Mouse (Mus musculus): ENCODE results near the gene Arhgap20. TPM values are rescaled to one million over a fixed set of nuclear protein-coding genes. Genes with fewer than 3 reads are reported as not detected.

Arhgap20 gene
- polyA plus RNA-seq, 1 experiment from 2014 or later: 18.3 TPM

DNA sequence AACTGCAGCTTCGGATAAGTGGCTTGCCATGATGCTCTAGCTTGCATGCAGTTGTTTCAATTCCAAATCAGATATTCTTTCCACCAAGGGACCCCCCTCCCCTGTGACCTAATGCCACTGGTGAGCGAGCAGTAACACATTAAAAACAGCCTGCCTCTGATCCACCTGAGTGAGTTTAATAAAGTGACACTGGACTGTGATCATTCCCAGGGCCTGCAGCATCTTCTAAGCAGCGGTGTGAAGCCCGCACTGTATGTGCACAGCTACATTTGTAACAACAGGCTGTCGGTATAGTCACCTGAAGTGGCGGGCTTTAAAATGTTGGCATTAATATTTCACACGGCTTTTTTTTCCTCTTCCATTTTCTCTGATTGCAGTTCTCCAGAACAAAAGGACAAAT, 59.4 kb downstream of the Arhgap20 start:
- H3K4me1 ChIP-seq: no peaks in the 10 kb centered on the region
- H3K9me3 ChIP-seq: no peaks in the 10 kb centered on the region
- WGBS: 81% methylated on average over 7 of the region's 7 CpGs
- H3K27me3 ChIP-seq (replicated peaks): no peaks in the 10 kb centered on the region
- no peak overlapping the region for H3K4me2 ChIP-seq
- no peak for ATAC-seq (replicated peaks)
- no peak overlapping the region for H3K4me3 ChIP-seq
- no peak overlapping the region for H3K27ac ChIP-seq
- no peak overlapping the region for H3K9ac ChIP-seq
- no peaks in the 10 kb centered on the region for H3K36me3 ChIP-seq (replicated peaks)

DNA sequence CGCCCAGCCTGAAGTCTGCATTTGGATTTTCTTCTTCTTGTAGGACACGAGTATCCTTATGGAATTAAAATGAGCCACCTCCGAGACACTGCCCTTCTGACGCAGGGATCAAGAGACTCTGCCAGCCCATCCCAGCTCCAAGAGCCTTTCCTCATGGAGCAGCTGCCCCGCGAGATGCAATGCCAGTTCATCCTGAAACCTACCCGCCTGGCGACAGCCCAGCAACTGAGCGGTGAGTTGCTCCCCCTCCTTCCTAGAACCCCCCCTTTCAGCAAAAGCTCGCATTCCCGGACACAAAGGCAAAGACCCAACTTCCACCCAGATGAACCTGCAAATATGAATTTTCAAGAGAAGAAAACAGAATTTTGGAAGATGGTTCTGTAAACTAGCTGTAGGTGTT, 66.5 kb downstream of the Arhgap20 start:
- Histone ChIP-seq H3K4me1 (no peaks in the 10 kb centered on the region), H3K9me3 (no peaks in the 10 kb centered on the region), H3K4me2 (no peak overlapping the region), H3K9ac (no peak overlapping the region), H3K27ac (no peak overlapping the region), H3K36me3 (replicated peaks) (no peaks in the 10 kb centered on the region), H3K4me3 (no peak overlapping the region), H3K27me3 (replicated peaks) (no peaks in the 10 kb centered on the region)
- 71% methylated on average over 11 of the region's 11 CpGs for WGBS
- no peak for ATAC-seq (replicated peaks)

DNA sequence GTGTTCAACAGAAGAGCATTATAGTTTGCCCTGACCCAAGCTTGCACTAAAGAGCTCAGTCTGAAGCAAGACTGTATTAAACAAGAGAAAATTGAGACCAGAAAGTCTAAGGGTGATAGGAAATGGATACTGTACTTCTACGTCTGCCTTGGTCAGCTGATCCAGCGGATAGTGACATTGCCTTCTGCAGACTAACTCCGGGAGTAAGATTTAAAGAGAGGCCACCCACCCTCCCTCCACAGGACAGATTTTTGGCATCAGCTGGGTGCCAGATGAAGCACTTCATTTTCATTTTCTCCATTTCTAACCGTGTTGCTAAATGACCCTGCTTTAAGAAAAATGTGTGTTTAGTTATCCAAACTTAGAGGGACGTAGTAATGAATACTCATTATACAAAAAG, 67.2 kb downstream of the Arhgap20 start:
- no peak for ATAC-seq (replicated peaks)
- Histone ChIP-seq H3K27me3 (replicated peaks) (no peaks in the 10 kb centered on the region), H3K4me3 (no peak overlapping the region), H3K4me2 (no peak overlapping the region), H3K9me3 (no peaks in the 10 kb centered on the region), H3K4me1 (no peaks in the 10 kb centered on the region), H3K27ac (no peak overlapping the region), H3K36me3 (replicated peaks) (no peaks in the 10 kb centered on the region), H3K9ac (no peak overlapping the region)
- WGBS: 79% methylated on average over 5 of the region's 5 CpGs

GRCm38 (mm10) chr9:51837716-51838115, 72.6 kb downstream of the Arhgap20 start:
- Histone ChIP-seq H3K36me3 (replicated peaks) (0 out of 2 replicates have a peak, but pooled peaks cover 3% of the 10 kb centered on the region), H3K27ac (no peak overlapping the region), H3K4me1 (no peaks in the 10 kb centered on the region), H3K27me3 (replicated peaks) (no peaks in the 10 kb centered on the region), H3K4me2 (no peak overlapping the region), H3K9ac (no peak overlapping the region), H3K4me3 (no peak overlapping the region), H3K9me3 (no peaks in the 10 kb centered on the region)
- WGBS: 66% methylated on average over 7 of the region's 7 CpGs
- ATAC-seq (replicated peaks): no peak

DNA sequence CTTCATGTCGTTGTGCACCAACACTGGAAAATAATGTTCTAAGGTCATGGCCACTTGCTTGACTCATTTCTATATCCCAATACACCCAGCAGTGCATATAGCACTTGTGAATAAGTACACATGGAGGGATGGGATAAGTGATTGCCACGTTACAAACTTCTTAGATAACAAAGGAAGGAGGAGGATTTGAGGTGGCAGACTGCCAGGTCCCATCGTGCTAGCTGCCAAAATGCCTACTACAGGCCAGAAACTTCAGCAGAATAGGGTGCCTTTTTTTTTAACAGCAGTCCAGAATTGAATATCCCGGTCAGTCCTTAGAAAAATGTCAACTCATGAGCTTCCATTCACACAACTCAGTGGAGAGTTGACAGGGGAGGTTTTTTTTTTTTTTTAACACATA, 78.1 kb downstream of the Arhgap20 start:
- Histone ChIP-seq H3K9me3 (no peaks in the 10 kb centered on the region), H3K36me3 (replicated peaks) (peaks cover 5% of the 10 kb centered on the region; the same call in 1 of the 2 replicates), H3K27ac (no peak overlapping the region), H3K27me3 (replicated peaks) (no peaks in the 10 kb centered on the region), H3K9ac (no peak overlapping the region), H3K4me1 (no peaks in the 10 kb centered on the region), H3K4me2 (no peak overlapping the region), H3K4me3 (no peak overlapping the region)
- no peak for ATAC-seq (replicated peaks)
- WGBS: 46% methylated on average over 4 of the region's 4 CpGs

DNA sequence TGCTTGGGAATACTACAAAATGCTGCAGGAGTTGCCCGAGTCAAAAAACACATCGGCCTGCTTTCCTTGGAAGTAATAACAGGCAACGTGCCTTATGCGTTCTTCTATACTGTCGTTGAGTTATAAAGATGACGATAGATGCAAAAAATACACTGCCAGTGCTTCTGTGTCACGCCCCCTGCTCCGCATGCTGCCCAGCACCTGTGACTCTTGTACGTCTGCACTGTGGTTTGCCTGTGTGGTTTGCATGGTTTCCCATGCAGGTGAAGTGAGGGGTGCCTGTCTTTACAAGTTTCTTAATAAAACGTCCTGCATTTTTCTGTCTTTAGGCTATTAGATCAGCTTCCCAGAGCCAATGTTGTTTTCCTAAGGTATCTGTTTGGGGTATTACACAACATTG, 80.7 kb downstream of the Arhgap20 start:
- Histone ChIP-seq H3K9me3 (no peaks in the 10 kb centered on the region), H3K36me3 (replicated peaks) (peaks cover 7% of the 10 kb centered on the region; the same call in 1 of the 2 replicates), H3K4me1 (no peaks in the 10 kb centered on the region), H3K4me3 (no peak overlapping the region), H3K9ac (no peak overlapping the region), H3K27me3 (replicated peaks) (no peaks in the 10 kb centered on the region), H3K4me2 (no peak overlapping the region), H3K27ac (no peak overlapping the region)
- 94% methylated on average over 10 of the region's 10 CpGs for WGBS
- no peak for ATAC-seq (replicated peaks)

- Histone ChIP-seq H3K36me3 (replicated peaks) (0 out of 2 replicates have a peak, but pooled peaks cover 5% of the 10 kb centered on the region), H3K27ac (no peak overlapping the region), H3K4me3 (no peak overlapping the region), H3K27me3 (replicated peaks) (no peaks in the 10 kb centered on the region), H3K4me1 (no peaks in the 10 kb centered on the region), H3K9me3 (no peaks in the 10 kb centered on the region), H3K4me2 (no peak overlapping the region), H3K9ac (no peak overlapping the region)
- 96% methylated on average over 5 of the region's 5 CpGs for WGBS
- ATAC-seq (replicated peaks): no peak
Measured at GRCm38 (mm10) chr9:51853772-51854171, 88.6 kb downstream of the Arhgap20 start.

DNA sequence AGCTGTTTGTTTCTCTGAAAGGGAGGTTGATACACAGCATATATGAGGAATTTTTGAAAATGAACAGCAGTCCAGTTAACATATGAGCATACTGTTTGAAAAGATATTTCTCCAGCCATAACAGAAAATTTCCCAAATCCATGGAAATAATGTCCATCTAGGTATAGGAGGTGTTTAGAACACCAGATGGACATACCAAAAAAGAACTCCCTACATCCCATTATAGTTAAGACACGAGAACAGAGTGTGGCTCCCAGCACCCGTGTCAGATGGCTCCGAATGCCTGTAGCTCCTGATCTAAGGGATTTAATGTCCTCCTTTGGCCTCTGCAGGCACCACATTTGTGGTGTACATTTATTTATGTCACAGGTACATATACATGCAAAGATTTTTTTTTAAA, 99.1 kb downstream of the Arhgap20 start:
- Histone ChIP-seq H3K4me1 (no peaks in the 10 kb centered on the region), H3K27ac (no peak overlapping the region), H3K4me3 (no peak overlapping the region), H3K27me3 (replicated peaks) (no peaks in the 10 kb centered on the region), H3K9ac (no peak overlapping the region), H3K9me3 (no peaks in the 10 kb centered on the region), H3K4me2 (no peak overlapping the region), H3K36me3 (replicated peaks) (no peaks in the 10 kb centered on the region)
- ATAC-seq (replicated peaks): no peak
- WGBS: 86% methylated on average over 3 of the region's 3 CpGs

DNA sequence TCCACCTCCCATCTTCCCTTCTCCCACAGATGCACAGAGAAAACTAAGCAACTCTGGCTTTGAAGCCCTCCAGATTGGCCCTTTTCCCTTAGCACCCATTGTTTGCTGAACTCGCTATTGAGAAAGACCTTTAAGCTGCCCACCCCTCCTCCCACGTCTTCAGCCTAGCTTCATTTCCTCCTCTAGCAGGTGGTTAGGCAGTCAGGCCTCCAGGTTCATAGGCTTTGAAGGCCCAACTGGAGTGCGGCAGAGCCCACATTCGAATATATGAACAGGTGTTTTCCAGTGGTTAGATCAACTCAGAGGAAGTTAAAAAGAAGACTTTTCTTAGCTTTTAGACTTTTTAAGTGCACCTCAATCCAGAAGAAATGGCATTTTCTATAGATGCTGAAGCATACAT, 101.5 kb downstream of the Arhgap20 start:
- Histone ChIP-seq H3K9me3 (no peaks in the 10 kb centered on the region), H3K4me1 (no peaks in the 10 kb centered on the region), H3K27ac (no peak overlapping the region), H3K4me3 (no peak overlapping the region), H3K27me3 (replicated peaks) (no peaks in the 10 kb centered on the region), H3K4me2 (no peak overlapping the region), H3K9ac (no peak overlapping the region), H3K36me3 (replicated peaks) (no peaks in the 10 kb centered on the region)
- WGBS: 48% methylated on average over 4 of the region's 4 CpGs
- ATAC-seq (replicated peaks): no peak

DNA sequence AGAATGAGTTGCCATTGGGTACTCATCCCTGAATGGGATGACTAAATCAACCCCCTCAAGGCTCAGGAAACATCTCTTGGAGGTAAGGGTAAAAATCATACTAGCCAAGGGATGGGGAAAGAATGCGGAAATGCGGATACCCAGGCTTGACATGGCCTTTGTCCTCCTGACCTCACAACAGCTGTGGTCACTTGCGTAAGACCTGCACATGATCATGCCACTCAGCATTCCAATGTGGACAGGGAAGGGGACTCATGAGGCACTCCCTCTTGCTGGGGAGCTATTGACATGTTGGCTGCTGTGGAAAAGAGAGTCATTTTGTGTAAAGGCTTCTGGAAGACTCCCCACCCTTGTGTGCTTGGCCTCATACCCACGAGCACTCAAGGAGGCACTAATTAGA, 103.9 kb downstream of the Arhgap20 start:
- no peaks in the 10 kb centered on the region for H3K36me3 ChIP-seq (replicated peaks)
- H3K4me1 ChIP-seq: no peaks in the 10 kb centered on the region
- no peak overlapping the region for H3K4me3 ChIP-seq
- H3K4me2 ChIP-seq: no peak overlapping the region
- 87% methylated on average over 4 of the region's 4 CpGs for WGBS
- no peak overlapping the region for H3K9ac ChIP-seq
- H3K27me3 ChIP-seq (replicated peaks): no peaks in the 10 kb centered on the region
- no peak overlapping the region for H3K27ac ChIP-seq
- no peaks in the 10 kb centered on the region for H3K9me3 ChIP-seq
- ATAC-seq (replicated peaks): no peak

DNA sequence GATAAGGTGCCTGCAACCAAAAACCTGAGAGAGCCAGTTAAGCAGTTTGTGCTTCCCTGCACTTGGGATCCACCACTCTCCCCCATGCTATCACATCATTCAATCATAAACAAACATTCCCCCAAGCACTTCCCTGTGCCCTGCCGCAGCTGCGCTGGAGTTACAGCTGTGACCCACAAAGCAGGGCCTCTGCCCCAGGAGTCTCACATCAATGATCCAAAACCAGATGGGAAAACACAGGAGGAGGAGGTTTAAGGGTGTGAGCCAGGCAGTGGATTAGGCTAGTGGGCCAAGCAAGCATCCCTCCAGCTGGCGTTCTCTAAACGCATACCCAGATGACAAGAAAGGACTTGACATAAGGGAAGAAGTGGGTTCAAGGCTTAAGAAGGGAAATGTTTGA, 109.2 kb downstream of the Arhgap20 start:
- H3K9me3 ChIP-seq: no peaks in the 10 kb centered on the region
- ATAC-seq (replicated peaks): no peak
- H3K9ac ChIP-seq: no peak overlapping the region
- no peak overlapping the region for H3K4me3 ChIP-seq
- no peaks in the 10 kb centered on the region for H3K4me1 ChIP-seq
- no peak overlapping the region for H3K4me2 ChIP-seq
- H3K36me3 ChIP-seq (replicated peaks): no peaks in the 10 kb centered on the region
- H3K27ac ChIP-seq: no peak overlapping the region
- whole genome bisulfite sequencing: 58% methylated on average over 4 of the region's 4 CpGs
- H3K27me3 ChIP-seq (replicated peaks): no peaks in the 10 kb centered on the region

- WGBS: 89% methylated on average over 20 of the region's 20 CpGs
- Histone ChIP-seq H3K27ac (no peak overlapping the region), H3K36me3 (replicated peaks) (no peaks in the 10 kb centered on the region), H3K4me3 (no peak overlapping the region), H3K9me3 (no peaks in the 10 kb centered on the region), H3K4me1 (no peaks in the 10 kb centered on the region), H3K9ac (no peak overlapping the region), H3K27me3 (replicated peaks) (no peaks in the 10 kb centered on the region), H3K4me2 (no peak overlapping the region)
- ATAC-seq (replicated peaks): no peak
Measured at GRCm38 (mm10) chr9:51875531-51875930, 110.4 kb downstream of the Arhgap20 start.

DNA sequence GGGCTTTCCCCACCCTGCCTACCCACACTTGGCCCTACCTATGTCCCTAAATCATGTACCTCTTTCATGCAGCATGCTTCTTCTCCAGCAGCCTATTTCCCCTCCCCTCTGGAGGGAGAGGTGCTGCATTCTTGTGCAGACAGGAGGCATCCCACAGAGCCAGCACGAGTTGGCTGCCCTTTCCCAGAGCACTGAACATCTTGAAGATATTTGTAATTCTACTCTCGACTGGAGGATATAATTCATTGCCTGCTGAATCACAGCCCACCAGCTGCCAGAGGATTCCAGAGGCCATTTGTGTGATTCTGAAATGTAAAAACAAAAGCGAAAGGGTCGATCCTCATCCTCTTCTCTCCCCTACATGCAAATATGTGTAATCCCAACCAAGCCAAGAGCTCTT, 116.2 kb downstream of the Arhgap20 start:
- Histone ChIP-seq H3K4me2 (no peak overlapping the region), H3K4me1 (no peaks in the 10 kb centered on the region), H3K27me3 (replicated peaks) (no peaks in the 10 kb centered on the region), H3K9me3 (no peaks in the 10 kb centered on the region), H3K9ac (no peak overlapping the region), H3K36me3 (replicated peaks) (no peaks in the 10 kb centered on the region), H3K27ac (no peak overlapping the region), H3K4me3 (no peak overlapping the region)
- no peak for ATAC-seq (replicated peaks)
- 59% methylated on average over 4 of the region's 4 CpGs for WGBS

DNA sequence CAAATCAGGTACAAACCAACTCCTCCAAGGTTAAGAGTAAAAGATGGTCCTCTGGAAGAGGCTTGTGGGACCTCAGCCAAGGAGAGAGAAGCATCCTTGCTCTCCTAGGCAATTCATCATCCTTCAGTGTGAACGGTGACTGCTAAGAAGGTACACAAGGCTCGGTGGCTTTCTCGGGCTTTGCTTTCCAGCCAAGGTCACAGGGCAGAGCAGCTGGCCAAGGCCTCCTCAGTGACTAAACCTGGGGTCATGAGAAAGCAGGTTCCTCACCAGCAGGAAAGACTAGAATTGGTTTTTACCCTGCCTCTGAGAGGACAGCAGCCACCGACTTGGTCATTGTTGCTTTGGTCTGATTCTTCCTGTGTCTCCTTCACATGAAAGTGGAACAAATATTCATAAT, 116.7 kb downstream of the Arhgap20 start:
- H3K4me3 ChIP-seq: no peak overlapping the region
- no peak overlapping the region for H3K27ac ChIP-seq
- H3K9me3 ChIP-seq: no peaks in the 10 kb centered on the region
- no peak for ATAC-seq (replicated peaks)
- no peak overlapping the region for H3K4me2 ChIP-seq
- WGBS: 83% methylated on average over 4 of the region's 4 CpGs
- H3K27me3 ChIP-seq (replicated peaks): no peaks in the 10 kb centered on the region
- no peaks in the 10 kb centered on the region for H3K36me3 ChIP-seq (replicated peaks)
- H3K9ac ChIP-seq: no peak overlapping the region
- no peaks in the 10 kb centered on the region for H3K4me1 ChIP-seq

Measured in midbrain, embryonic 15.5 days (tissue).